Mouse (Mus musculus) spleen, embryonic (tissue): ENCODE results near the gene 4933434E20Rik.

Experiments used
- CTCF ChIA-PET: fragments of 350-600 bp; sonication (Branson Sonifier 250); formaldehyde crosslinking; loops from one replicate; lab custom pipeline; 2022; lab: Charles Lee

Gene 4933434E20Rik

DNA sequence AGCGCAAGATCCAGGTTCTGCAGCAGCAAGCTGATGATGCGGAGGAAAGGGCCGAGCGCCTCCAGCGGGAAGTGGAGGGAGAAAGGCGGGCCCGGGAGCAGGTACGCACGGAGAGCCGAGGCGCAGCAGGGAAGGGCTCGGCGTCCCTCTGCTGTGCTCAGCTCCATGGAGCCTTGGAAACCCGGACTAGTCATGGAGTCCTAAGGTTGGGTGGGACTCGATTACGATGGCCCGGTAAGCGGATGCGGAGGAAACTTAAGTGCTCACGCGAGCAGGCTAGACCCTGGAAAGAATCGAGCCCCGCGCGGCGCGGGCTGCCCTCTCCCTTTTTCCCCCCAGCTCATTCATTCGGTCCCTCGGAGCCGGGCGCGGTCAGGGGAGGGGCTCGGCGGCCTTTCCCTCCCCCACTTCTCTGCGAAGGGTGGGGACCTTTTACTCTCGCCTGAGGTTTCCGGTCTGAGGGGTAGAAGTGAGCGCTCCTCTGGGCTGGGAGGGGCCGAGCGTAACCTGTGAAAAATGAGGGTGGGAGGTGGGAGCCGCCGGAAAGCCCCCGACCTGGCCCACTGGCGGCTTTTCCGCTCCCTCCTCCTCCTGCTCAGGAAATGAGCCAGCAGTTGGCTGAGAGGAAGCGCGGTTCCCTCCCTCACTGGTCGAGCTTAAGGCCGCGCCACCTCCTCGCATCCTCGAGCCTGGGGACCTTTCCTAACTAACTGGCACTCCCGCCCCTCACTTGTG is 28.5 kb downstream of the 4933434E20Rik start:
- CTCF ChIA-PET: interaction anchor here (0.6 to 1.4 kb wide), 3 partner anchors 15 to 1745 kb away, joined by 3 to 6 read pairs (median 3); no protein-coding TSS in a partner anchor

DNA sequence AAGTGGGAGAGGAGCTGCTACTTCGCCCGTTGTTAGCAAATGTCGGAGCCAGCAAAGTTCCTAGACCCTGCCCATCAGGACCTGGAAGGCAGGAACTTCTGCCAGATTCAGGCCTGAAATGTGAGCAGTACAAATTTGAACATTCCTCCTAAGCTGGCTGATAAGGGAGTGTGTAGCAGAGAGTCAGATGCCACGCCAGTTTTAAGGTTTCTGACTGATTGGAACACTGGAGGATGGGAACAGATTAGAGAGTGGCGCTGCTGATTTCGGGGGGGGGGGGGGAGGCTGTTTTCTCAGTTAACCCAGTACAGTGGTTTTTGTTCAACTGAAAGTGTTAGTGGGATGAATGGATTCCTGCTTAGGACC is 29.0 kb downstream of the 4933434E20Rik start:
- CTCF ChIA-PET: interaction anchor here (0.6 to 1.4 kb wide), 3 partner anchors 14 to 155 kb away, joined by 3 to 6 read pairs (median 4); no protein-coding TSS in a partner anchor

DNA sequence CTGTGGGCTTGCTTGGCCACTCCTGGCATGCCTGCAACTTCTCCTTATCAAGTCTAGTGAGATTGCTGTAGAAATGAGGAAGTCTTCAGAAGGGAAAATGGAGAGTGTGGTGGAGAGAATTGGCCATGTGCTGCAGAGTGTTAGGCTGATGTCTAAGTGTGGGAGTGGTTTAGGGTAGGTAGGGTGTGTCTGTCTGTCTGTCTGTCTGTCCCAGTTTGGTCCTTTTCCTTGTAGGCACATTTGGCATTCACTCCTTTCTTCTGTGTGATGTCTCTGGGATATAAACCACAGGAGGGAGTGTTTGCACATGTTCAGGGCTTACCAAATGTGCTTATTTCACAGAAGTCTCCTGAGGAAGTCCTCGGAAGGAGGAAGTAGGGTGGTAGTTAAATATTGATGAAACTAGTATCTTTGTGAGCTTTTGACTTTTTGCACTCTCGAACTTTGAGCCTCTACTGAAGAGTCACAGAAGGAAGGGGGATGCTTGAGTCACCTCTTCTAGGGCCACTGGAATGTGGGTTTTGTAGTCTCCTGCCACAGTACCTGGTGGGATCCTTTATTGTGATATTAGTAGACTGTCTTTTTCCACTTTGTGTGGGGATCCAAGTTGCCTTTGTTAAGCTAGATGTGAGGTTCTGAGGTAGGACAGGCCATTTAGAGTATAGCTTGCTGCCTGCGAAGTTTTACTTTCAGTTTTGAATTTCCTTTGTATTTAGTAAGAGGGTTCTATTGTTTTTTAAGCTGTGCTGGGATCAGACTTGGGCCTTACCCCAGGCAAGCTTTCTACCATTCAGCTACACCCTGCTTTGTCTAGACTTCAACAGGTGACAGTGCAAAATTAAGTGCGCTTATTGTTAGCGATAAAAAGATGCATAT is 30.2 kb downstream of the 4933434E20Rik start:
- CTCF ChIA-PET: interaction anchor here (1.3 to 1.4 kb wide), 2 partner anchors 13 to 125 kb away, joined by 4 to 6 read pairs; no protein-coding TSS in a partner anchor

DNA sequence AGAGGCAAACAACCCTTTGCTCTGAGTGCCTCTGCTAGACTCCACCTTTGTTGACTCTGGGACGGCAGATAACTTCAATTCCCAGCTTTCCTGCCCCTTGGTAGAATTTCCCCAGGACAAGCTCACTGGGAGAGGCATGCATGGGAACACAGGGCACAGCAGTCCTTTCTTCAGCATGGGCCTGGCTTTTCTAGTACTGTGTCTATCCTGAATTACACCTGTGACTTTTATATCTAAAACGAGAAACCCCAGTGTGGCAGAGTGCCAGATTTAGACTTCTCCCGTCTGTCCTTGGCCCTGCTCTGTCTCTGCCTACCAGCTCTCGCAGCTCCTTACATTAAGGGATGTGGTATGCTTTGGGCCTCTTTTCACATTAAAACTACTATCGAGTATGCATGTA is 31.6 kb downstream of the 4933434E20Rik start:
- CTCF ChIA-PET: no interaction called here

GRCm38 (mm10) chr3:90083698-90084324 is 32.4 kb downstream of the 4933434E20Rik start:
- CTCF ChIA-PET: interaction anchor here (0.5 kb wide), 1 partner anchor 9 kb away, joined by 6 read pairs; no protein-coding TSS in a partner anchor

DNA sequence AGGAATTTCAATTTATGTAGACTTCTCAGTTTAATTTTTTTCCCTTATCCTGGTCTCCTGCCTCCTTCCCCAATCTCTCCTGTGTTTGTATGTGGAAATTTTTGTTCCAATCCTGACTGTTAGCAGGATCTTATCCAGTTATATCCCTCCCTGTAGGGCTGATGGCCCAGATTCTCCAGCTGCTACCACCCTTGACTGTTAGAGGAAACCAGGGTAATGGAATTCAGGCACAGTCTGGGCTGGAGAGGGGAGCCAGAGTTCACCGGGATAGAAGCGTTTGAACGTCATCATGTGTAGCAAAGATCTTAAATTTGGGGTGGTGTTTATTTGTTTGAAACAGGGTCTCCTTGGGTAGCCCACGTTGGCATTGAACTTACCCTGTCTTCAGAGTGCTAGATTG is 33.4 kb downstream of the 4933434E20Rik start:
- CTCF ChIA-PET: interaction anchor here (0.9 kb wide), 1 partner anchor 10 kb away, joined by 3 read pairs; no protein-coding TSS in a partner anchor

- CTCF ChIA-PET: interaction anchor here (0.9 kb wide), 1 partner anchor 10 kb away, joined by 3 read pairs; no protein-coding TSS in a partner anchor
Measured at GRCm38 (mm10) chr3:90085281-90085680, 33.8 kb downstream of the 4933434E20Rik start.

GRCm38 (mm10) chr3:90086068-90086467 is 34.6 kb downstream of the 4933434E20Rik start:
- CTCF ChIA-PET: interaction anchor here (0.6 to 1.0 kb wide), 2 partner anchors 12 to 386 kb away, joined by 4 read pairs; no protein-coding TSS in a partner anchor

- CTCF ChIA-PET: interaction anchor here (0.7 kb wide), 3 partner anchors 26 to 1065 kb away, joined by 3 to 12 read pairs (median 5); no protein-coding TSS in a partner anchor
Measured at GRCm38 (mm10) chr3:90088617-90089016, 37.2 kb downstream of the 4933434E20Rik start.

- CTCF ChIA-PET: no interaction called here
Measured at GRCm38 (mm10) chr3:90090892-90091291, 39.5 kb downstream of the 4933434E20Rik start.

DNA sequence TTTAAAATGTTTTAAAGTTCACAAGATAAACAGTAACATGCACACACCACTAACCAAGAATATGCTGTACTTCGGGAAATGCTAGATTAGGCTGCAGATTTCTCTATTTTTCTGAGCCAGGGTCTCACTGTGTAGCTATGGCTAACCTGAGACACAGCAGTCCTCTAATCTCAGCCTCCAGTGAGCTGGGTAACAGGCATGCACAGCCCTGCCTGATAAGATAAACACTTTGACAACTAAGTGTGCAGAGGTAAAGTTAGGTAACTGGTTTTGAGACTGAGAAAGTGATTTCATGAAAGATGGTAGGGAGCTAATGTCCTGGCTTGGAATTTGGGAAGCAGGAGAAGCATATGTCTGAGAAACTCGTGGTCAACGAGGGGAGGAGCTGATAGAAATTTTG is 43.0 kb downstream of the 4933434E20Rik start:
- CTCF ChIA-PET: interaction anchor here (0.7 to 0.9 kb wide), 2 partner anchors 9 to 14 kb away, joined by 3 to 6 read pairs; no protein-coding TSS in a partner anchor

GRCm38 (mm10) chr3:90097928-90098327 is 46.5 kb downstream of the 4933434E20Rik start:
- CTCF ChIA-PET: interaction anchor here (1.0 kb wide), 1 partner anchor 12 kb away, joined by 4 read pairs; no protein-coding TSS in a partner anchor

- CTCF ChIA-PET: no interaction called here
Measured at GRCm38 (mm10) chr3:90101010-90101409, 49.6 kb downstream of the 4933434E20Rik start.

DNA sequence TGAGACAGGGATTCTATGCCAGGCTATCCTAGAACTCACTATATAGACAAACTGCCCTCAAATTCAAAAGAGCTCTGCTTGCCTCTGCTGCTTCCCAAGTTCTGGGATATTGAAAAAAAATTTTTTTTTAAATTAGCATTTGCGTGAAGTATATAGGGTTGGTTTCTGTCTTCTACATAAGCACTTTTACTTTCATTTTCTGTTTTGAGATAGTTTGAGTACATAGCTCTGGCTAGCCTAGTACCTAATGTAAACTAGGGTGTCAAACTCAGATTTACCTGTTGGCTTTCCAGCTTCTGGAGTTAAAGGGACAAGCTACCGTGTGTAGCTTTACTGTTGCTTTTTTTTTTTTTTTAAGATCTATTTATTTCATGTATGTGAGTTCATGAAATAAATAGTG is 50.2 kb downstream of the 4933434E20Rik start:
- CTCF ChIA-PET: no interaction called here

GRCm38 (mm10) chr3:90102239-90102638 is 50.8 kb downstream of the 4933434E20Rik start:
- CTCF ChIA-PET: no interaction called here

GRCm38 (mm10) chr3:90103176-90103575 is 51.7 kb downstream of the 4933434E20Rik start:
- CTCF ChIA-PET: no interaction called here

- CTCF ChIA-PET: no interaction called here
Measured at GRCm38 (mm10) chr3:90103938-90104337, 52.5 kb downstream of the 4933434E20Rik start, which contains the start of gene Nup210l. TSS of gene Nup210l (plus strand) at chr3:90104132.

GRCm38 (mm10) chr3:90111706-90112105 is 60.3 kb downstream of the 4933434E20Rik start:
- CTCF ChIA-PET: no interaction called here

GRCm38 (mm10) chr3:90114342-90114741 is 62.9 kb downstream of the 4933434E20Rik start:
- CTCF ChIA-PET: interaction anchor here (0.6 kb wide), 2 partner anchors 27 to 430 kb away, joined by 3 read pairs; no protein-coding TSS in a partner anchor

DNA sequence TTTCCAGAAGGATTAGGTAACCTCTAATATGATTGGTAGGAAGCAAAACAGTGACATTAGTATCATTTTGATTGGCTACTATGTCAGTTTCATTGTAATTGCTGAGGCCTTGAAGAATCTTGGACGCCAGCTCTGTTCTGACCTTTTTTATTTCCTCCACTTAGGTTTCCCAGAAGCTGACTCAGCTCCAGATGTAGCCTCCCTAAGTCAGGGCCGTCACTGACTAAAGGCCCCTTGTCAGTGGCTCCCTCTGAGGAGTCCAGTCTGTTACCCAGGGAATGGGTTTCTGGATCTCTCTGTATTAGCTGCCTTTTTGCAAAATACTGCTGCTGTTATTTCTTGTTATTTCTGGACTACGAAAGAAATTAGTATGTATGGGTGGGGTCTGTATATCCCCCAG is 64.1 kb downstream of the 4933434E20Rik start:
- CTCF ChIA-PET: interaction anchor here (0.6 kb wide), 1 partner anchor 27 kb away, joined by 3 read pairs; no protein-coding TSS in a partner anchor
